Mouse (Mus musculus): ENCODE data around the gene Rpa1. TPM values are rescaled to one million over a fixed set of nuclear protein-coding genes. Genes with fewer than 3 reads are reported as not detected.

The Rpa1 gene
- polyA plus RNA-seq, 1 experiment from 2014 or later: 163 TPM

Small RNA genes lying within 50 kb of the gene (microRNA-seq; reads per million reads assigned to microRNA genes)
- not detected for gene Gm47300

Other genes starting within 250 kb of the Rpa1 start
- gene Hic1, start 178.8 kb downstream of the Rpa1 start, polyA plus RNA-seq (2016; fragmentation: Nextera tagmentation; extraction: Ambion mirVana): 30.3 and 35.5 TPM in 2 replicates
- gene Ovca2, start 169.5 kb downstream of the Rpa1 start, polyA plus RNA-seq (2016; fragmentation: Nextera tagmentation; extraction: Ambion mirVana): 29.6 and 31.0 TPM in 2 replicates
- gene Dph1, start 157.1 kb downstream of the Rpa1 start, polyA plus RNA-seq (2016; fragmentation: Nextera tagmentation; extraction: Ambion mirVana): 24.0 and 25.5 TPM in 2 replicates
- gene Rtn4rl1, start 154.5 kb downstream of the Rpa1 start, polyA plus RNA-seq (2016; fragmentation: Nextera tagmentation; extraction: Ambion mirVana): 1.5 and 2.1 TPM in 2 replicates
- 20.4 and 22.7 TPM in 2 replicates for gene Smyd4, start 109 bp upstream of the Rpa1 start, polyA plus RNA-seq (2016; fragmentation: Nextera tagmentation; extraction: Ambion mirVana)
- 177 and 181 TPM in 2 replicates for gene Serpinf1, start 74.4 kb upstream of the Rpa1 start, polyA plus RNA-seq (2016; fragmentation: Nextera tagmentation; extraction: Ambion mirVana)
- 0.09 and 0.35 TPM in 2 replicates for gene Serpinf2, start 91.3 kb upstream of the Rpa1 start, polyA plus RNA-seq (2016; fragmentation: Nextera tagmentation; extraction: Ambion mirVana)
- gene Wdr81, start 106.4 kb upstream of the Rpa1 start, polyA plus RNA-seq (2016; fragmentation: Nextera tagmentation; extraction: Ambion mirVana): 6.8 and 7.1 TPM in 2 replicates
- 15.6 and 17.5 TPM in 2 replicates for gene Tlcd2, start 113.4 kb upstream of the Rpa1 start, polyA plus RNA-seq (2016; fragmentation: Nextera tagmentation; extraction: Ambion mirVana)
- gene Prpf8, start 138.5 kb upstream of the Rpa1 start, polyA plus RNA-seq (2016; fragmentation: Nextera tagmentation; extraction: Ambion mirVana): 79.6 and 83.0 TPM in 2 replicates
- gene Rilp, start 161.8 kb upstream of the Rpa1 start, polyA plus RNA-seq (2016; fragmentation: Nextera tagmentation; extraction: Ambion mirVana): 0.26 and 0.67 TPM in 2 replicates
- 5.4 and 6.0 TPM in 2 replicates for gene Scarf1, start 165.2 kb upstream of the Rpa1 start, polyA plus RNA-seq (2016; fragmentation: Nextera tagmentation; extraction: Ambion mirVana)
- 3.7 and 4.2 TPM in 2 replicates for gene Slc43a2, start 183.4 kb upstream of the Rpa1 start, polyA plus RNA-seq (2016; fragmentation: Nextera tagmentation; extraction: Ambion mirVana)
- gene Pitpna, start 239.8 kb upstream of the Rpa1 start, polyA plus RNA-seq (2016; fragmentation: Nextera tagmentation; extraction: Ambion mirVana): 80.8 and 89.5 TPM in 2 replicates

Data from limb, embryonic 12.5 days (tissue).